Mouse (Mus musculus): Measurements from ENCODE around the gene Mkks. TPM values are rescaled to one million over a fixed set of nuclear protein-coding genes. Genes with fewer than 3 reads are reported as not detected.
"Not testable (repeated sequence)": the region's sequence is repeated elsewhere in the genome, so short reads cannot be mapped to it uniquely, and the experiment has no call there.

The Mkks gene
- polyA plus RNA-seq (2012; rRNA removed) = 4.3 and 8.9 TPM in 2 replicates

- peak; percentile 96 for DNase-seq (ENCODE audit: low read depth)
Observed at GRCm38 (mm10) chr2:136891068-136891950, at the start of gene Mkks, which contains the start of the genes Slx4ip and AL731706.1. Gene Mkks, minus strand, starts transcription at chr2:136891389. Gene Slx4ip, plus strand, starts transcription at chr2:136891218. Gene AL731706.1, minus strand, starts transcription at chr2:136891389.

DNA sequence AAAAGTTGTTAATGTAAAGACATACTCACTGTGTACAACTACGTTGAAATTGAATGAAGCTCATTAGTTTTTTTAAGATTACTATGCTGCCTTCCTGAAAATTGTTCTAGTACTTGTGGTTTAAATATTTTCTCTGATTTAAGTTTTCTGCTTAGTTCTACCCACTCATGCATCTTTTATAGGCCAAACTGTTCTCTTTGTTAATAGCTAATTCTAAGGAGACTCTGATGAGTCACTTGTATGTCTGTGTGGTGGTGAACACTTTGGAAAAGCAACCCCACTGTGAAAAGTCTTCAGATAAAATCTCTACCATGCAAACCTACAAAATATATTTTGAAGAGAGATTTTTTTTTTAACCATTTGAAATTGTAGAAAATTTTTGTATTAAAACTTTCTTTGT lies 47.1 kb upstream of the Mkks start:
- DNase-seq (ENCODE audit: low read depth) = no peak

DNA sequence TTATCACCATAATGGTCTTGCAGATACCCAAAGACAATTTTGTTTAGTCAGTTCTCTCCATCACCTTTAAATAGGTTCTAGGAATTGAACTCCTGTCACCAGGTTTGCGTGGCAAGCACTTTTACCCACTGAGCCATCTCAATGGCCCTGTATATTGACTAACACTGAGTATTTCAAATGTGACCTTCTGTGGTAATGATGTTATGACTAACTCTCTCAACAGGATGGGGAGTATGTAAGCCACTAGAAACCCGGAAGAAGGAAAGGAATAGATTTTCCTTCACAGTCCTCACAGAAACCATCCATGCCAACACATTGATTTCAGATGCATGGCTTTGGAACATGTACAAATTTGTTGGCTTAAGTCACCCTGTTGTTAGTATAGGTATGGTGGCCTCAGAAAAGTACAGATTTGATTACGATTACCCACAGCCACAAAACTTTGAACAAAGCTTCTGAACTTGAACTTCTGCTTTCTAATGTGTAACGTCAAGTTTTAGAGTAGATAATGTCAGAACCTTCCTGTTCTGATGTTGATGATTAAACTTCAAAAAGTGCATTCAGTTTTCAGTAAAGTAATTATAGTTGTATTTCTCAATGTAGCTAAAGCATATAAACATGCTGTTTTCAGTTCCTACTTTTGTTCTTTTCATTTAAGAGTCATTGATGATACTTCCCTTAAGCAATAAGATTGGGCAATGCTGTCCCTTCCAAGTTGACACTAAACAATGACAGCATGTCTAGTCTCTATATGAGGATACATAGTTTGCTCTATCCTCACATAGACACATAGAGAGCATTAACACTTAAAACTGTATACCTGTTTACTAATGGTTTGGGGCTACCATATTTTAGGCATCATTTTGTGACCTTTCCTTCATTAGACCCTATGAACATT lies 45.5 kb upstream of the Mkks start:
- no peak for DNase-seq (ENCODE audit: low read depth)

DNA sequence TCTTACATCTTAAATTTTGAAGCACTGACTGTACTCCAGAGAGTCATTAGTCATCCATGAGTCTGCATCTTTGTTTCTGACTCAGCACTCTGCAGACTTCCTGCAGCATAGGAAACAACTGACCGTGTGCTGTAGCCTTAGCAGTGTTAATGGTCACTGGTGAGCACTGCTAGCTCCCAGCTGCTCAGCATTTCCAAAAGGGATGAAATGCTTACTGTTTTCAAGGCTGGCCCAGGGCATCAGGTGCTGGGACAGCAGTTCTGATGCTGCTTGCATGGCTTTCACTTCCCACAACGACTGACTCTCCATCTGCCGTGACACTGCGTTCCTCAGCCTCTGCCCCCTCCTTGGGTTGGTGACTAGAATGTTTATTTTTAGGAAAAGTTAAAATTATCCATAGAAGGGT lies 29.8 kb upstream of the Mkks start:
- no peak for DNase-seq (ENCODE audit: low read depth)

GRCm38 (mm10) chr2:136920257-136920993 lies 29.2 kb upstream of the Mkks start:
- DNase-seq (ENCODE audit: low read depth) = no peak

DNA sequence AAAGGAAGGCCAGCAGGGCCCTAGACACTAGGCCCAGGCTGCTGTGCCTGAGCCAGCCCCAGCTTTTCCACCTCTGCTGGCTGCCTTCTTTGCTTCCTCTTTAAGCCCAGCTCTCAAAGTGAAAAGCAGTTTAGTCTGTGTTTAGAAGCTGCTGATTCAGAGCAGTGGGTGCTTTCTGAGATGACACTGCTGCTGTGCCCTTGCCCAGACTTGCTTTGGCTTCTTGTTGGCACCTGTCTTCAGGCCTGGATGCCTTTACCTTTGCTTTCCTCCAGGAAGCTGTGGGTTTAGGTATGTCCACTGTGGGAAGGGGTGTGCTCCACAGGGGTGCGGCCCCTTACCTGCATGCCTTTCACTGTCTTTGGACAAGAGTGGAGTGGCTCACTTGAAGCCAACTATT lies 28.2 kb upstream of the Mkks start:
- no peak for DNase-seq (ENCODE audit: low read depth)

DNA sequence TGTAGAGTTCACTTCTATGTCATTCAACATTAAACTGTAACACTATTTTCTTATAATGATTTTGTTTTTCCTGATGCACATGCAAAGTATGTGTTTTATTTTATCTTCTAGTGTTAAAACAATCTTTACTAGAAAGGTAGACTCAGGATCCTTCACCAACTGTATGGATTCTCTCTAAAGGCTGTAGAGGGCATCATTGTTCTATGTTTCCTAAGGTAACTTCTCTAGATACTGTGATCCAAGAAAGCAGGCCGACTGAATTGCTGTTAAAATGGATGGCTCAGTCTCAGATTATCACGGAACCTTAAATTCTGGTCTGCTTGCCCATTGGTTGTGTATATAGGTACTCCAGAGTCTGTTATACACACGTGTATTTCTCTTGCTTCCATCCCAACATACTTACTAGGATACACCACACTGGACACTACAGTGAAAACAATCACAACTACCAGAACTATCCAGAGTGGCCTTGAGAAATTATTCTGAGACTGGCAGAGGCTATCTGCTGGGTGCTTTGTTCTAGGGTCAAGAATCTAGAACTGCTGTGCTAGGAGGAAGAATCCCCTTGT lies 23.2 kb upstream of the Mkks start:
- no peak for DNase-seq (ENCODE audit: low read depth)

GRCm38 (mm10) chr2:136913021-136913420 lies 21.8 kb upstream of the Mkks start:
- DNase-seq (ENCODE audit: low read depth) = no peak

DNA sequence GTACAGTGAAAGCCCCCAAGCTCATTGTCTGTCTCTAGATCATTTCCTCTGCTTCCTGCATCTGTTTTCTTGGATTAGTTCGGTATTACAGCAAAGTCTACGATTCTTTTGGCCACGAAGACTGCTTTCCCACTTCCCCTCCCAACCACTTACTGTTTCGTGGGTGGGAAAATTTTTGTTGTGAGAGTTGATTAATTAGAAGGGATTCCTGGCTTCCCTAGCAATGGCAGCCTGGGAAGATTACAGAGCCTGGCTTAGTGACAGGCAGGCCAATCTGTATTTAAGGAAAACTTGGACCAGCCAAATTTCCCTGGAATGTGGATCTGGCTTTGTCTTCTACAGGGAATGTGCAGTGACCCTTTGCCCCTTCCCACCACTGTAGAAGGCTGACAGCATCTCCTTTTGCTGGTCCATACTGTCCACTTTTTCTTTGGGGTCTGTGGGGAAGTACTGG lies 20.8 kb upstream of the Mkks start:
- DNase-seq (ENCODE audit: low read depth) = no peak

DNA sequence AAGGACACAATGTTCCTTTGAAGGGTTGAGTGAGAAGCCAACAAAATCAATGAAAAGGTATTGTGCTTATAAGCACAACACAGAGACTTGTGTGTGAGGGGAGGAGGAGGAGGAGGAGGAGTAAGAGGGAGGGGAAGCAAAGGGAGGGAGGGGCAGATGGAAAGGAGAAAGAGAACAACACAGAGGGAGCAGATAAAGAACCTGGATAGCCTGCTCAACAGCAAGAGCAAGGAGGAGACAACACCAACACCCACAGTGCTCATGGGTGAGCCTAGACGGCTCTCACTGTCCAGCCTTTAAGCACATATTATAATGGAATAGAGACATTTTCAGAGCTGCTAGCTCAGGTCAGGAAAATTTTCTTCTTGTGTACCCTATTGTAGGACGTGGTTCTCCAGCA lies 18.1 kb upstream of the Mkks start:
- no peak for DNase-seq (ENCODE audit: low read depth)

DNA sequence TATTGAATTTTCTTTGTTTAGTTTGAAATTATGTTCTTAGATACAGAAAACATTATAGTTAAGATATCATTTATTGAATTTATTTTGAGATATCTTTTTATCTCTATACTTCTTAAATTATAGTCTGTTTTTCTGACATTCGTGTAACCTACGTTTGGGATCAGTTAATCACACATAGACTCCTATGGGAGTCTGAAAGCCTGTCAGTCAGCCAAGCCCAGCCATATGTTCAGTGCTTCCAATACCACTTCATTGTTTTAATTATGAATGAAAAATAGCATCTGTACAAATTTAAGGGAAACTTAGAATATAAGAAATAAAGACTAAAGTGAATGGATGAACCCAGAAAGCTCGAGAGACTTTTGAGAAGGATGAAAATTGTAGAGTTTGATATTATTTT lies 17.4 kb upstream of the Mkks start:
- no peak for DNase-seq (ENCODE audit: low read depth)

DNA sequence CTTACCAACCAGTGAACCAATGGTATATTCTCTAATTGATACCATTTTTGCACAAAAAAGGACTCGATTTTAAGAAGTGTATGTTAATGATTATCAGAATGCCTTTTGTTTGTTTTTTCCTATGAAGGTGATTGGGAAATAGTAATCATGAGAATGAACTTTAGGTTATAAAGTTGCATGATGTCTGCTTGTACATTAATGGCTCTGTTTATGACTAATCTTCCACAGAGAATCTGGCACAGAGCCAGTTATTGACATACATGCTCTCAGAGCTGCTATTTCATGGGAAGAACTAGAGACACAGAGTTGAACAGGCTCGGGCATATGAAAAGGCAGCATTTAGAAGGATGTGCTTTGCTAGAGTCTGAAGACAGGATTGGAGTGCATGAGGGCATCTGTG lies 4.9 kb upstream of the Mkks start:
- no peak for DNase-seq (ENCODE audit: low read depth)

DNA sequence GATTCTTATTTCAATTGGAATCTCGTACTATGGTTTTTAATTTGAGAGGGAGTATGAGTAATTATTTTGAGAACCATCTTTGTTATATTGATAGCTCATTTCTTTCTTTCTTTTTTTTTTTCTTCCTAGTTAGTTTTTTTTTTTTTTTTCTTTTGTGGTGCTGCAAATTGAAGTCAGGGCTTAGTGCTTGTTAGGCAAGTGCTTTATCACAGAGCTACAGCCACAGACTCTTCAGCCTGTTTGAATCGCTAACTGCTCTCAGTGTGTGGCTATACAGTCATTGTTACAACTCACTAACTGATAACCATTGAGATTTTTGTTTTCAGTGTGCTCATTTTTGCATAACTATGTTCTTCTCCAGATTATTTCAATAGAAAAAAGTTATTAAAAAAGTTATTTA lies 3.3 kb upstream of the Mkks start:
- no peak for DNase-seq (ENCODE audit: low read depth)

DNA sequence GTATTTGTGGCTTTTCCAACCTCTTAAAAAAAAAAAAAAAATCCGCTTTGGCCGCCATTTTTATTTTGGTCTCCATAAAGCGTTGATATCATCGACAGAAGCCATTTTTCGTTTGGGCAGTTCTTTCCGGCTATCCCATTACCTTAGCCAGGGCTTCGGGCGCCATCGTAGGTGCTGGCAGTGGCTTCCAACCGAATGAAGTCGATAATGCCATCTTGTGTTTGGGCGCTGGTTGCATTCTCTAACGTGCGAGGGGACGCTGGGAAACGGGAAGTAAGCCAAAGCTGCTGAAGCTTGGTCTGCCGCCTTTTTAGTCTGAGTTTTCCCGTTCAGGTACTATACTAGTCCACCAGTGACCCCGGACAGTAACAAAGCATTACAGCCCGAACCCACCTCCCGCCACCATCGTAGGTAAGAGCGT lies 772 bp upstream of the Mkks start:
- peak; percentile 85 for DNase-seq (ENCODE audit: low read depth)

DNA sequence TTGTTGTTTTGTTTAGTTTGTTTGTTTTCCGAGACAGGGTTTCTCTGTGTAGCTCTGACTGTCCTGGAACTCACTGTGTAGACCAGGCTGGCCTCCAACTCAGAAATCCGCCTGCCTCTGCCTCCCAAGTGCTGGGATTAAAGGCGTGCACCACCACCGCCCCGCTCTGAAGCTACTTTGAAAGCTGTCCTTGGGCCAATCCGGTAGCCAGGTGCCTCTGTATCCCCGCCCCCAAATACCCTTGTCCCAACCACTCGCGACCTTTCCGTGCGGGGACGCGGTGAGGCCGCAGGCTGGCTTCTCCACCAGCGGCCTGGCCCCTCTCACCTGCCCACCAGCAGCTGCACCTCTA lies 497 bp downstream of the Mkks start:
- DNase-seq (ENCODE audit: low read depth) = not testable (repeated sequence)

DNA sequence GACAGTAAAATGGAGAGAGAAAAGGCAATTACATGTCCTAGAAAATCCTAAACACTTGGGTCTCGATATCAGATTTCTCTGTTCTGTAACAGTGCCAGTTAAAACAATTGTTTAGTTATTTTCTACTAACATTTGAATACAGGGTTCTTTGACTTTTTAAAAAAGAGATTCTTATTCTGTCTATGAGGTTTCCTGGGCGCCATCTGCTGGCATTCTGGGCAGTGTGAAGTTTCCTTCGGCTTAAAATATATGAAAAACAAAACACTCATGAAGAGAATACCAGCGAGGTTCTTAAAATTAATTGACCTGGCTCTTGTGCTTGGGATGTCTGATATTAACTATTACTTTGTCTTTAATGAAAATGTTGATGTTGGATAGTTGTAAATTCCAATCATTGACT lies 4.3 kb downstream of the Mkks start:
- no peak for DNase-seq (ENCODE audit: low read depth)

GRCm38 (mm10) chr2:136885579-136885978 lies 5.6 kb downstream of the Mkks start, which contains the start of gene AL731706.2:
Gene AL731706.2, minus strand, starts transcription at chr2:136885679.
- DNase-seq (ENCODE audit: low read depth) = no peak

DNA sequence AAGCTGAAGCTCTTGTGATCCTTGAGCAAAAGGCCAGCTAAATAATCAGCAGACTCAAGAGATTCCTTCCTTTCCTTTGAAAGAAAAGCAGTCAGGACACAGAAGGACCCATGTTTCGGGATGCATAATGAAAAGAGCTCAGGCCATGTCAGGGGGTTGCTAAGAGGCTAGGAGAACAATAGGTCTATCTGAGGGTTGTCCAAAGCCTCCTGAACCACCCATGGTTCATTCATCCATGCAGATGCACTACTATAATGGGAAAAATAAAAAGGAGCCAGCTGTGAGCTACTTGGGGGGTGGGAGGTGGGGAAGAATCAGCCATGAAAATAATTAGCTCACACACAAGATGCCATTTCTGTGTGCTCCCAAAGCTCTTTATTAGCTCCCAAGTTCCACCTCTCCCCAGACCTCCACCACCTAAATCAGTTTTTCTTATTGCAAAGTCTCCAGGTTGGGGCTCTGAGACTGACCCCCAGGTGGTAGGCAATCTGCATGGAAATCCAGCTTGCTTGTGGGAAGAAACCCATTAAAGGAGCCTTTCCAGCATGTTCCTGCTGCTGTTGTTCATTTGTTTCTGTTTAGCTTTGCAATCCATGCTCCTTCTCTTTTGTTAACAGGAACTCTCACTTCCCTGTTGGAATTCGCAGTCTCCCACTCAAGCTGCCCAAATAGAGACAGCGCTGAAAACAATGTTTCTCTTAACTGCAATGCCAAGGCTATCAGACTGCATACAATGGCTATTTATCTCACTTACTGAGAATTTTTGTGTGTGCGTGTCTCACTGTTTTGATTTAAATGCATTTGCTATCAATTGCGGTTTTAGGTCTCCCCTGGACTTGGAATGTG lies 36.4 kb downstream of the Mkks start:
- DNase-seq (ENCODE audit: low read depth) = no peak

GRCm38 (mm10) chr2:136850366-136850765 lies 40.8 kb downstream of the Mkks start:
- DNase-seq (ENCODE audit: low read depth) = no peak

- no peak for DNase-seq (ENCODE audit: low read depth)
Observed at GRCm38 (mm10) chr2:136837994-136838393, 53.2 kb downstream of the Mkks start.

Data from gonadal fat pad, adult 2 months (tissue).